Mouse (Mus musculus) heart, embryonic 10.5 days (tissue): Measurements from ENCODE around the gene Cyb561a3. TPM values are rescaled to one million over a fixed set of nuclear protein-coding genes. Genes with fewer than 3 reads are reported as not detected.
"Not testable (repeated sequence)": the region's sequence is repeated elsewhere in the genome, so short reads cannot be mapped to it uniquely, and the experiment has no call there.

ENCODE experiments used
- DNase-seq: peaks from one replicate; pipeline ENCODE4 v3.0.0-alpha.2; 2017; ENCODE audit warnings: low spot score
- H3K27ac ChIP-seq: fragments of 300-500 bp; sonication (generic); 2 replicates; pipeline ENCODE4 v1.5.1; 2016; ENCODE audit warnings: mild to moderate bottlenecking
- H3K27me3 ChIP-seq: fragments of 300-500 bp; sonication (generic); 2 replicates; pipeline ENCODE4 v1.6.1; 2016; ENCODE audit warnings: mild to moderate bottlenecking; ENCODE audit not compliant: poor library complexity, insufficient read depth, severe bottlenecking
- H3K36me3 ChIP-seq: fragments of 300-500 bp; sonication (generic); 2 replicates; pipeline ENCODE4 v1.6.1; 2016; ENCODE audit warnings: mild to moderate bottlenecking, moderate library complexity
- H3K4me1 ChIP-seq: fragments of 300-500 bp; sonication (generic); 2 replicates; pipeline ENCODE4 v1.6.1; 2016; ENCODE audit warnings: mild to moderate bottlenecking
- H3K4me3 ChIP-seq: fragments of 300-500 bp; sonication (generic); 2 replicates; pipeline ENCODE4 v1.5.1; 2016; ENCODE audit warnings: mild to moderate bottlenecking, moderate library complexity
- H3K9me3 ChIP-seq: fragments of 300-500 bp; sonication (generic); 2 replicates; pipeline ENCODE4 v1.6.1; 2016; ENCODE audit warnings: mild to moderate bottlenecking, moderate library complexity
- WGBS: fragments of 180-500 bp; shearing (Covaris S2); methylation state at CpG from one replicate; pipeline ENCODE4 v1.1.7; 2016; 5-methylcytosine and 5-hydroxymethylcytosine counted together
- polyA plus RNA-seq: library from polyadenylated mRNA; unstranded; fragments of >200 nt; fragmentation: Nextera tagmentation; extraction: Ambion mirVana; gene quantifications from 2 replicates; pipeline ENCODE4 v1.2.1, GENCODE M21; 2016

The Cyb561a3 gene
- polyA plus RNA-seq = 13.0 and 13.7 TPM in 2 replicates

DNA sequence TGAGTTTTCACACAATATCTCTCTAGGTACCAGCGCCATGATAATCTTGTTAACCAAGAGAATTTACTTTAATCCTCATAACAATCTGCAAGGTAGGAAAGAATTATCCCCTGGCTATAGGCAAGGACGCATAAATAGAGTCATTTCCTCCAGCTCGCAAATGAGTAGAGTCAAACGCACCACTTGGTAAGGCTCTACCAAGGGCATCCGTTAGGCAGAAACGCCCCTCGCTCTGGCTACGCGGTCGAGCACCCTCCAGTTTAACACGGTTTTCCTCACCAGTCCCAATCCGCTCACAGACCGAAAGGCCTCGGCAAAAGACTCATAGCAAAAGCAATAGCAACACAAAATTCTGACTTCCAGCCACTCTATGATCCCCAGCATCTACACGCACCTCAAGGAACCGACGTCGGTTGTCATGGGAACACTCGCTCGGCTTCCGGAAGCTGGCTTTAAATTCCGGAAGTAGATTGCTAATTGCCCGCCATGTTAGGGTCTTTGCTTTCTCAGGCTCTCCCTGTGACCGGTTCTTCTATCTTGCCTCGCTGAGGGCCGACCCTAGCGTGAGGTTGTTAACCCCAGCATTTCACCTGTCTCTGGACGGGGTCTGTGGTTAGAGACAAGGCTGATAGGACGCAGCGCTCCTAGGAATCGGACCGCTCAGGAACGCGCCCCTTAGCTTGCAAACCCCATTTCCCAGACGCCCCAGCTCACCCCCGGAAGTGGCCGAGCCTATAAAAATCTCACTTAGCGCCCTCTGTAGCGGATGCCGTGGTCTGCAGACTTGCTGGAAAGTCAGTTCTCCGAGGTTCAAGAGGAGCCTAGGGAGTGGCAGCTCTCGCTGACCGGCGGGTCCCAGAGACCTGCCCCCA is at the start of gene Cyb561a3, which contains the start of gene Tmem138:
Gene Cyb561a3 (plus strand): TSS at position 483 of the 872 bp plus-strand sequence.
Gene Tmem138 (minus strand): TSS at position 673 of the 872 bp plus-strand sequence.
- H3K27ac ChIP-seq = peak within 1 kb of the TSS; percentile 95
- peak within 1 kb of the TSS; percentile 74 for H3K4me3 ChIP-seq
- peak; percentile 97 for DNase-seq
- peaks cover 19% of the 10 kb centered on the region for H3K4me1 ChIP-seq
- under 1% methylated on average over 44 of the region's 44 CpGs for whole genome bisulfite sequencing
- no peaks in the 10 kb centered on the region for H3K9me3 ChIP-seq
- peaks cover 32% of the 10 kb centered on the region for H3K36me3 ChIP-seq
- no peaks in the 10 kb centered on the region for H3K27me3 ChIP-seq

DNA sequence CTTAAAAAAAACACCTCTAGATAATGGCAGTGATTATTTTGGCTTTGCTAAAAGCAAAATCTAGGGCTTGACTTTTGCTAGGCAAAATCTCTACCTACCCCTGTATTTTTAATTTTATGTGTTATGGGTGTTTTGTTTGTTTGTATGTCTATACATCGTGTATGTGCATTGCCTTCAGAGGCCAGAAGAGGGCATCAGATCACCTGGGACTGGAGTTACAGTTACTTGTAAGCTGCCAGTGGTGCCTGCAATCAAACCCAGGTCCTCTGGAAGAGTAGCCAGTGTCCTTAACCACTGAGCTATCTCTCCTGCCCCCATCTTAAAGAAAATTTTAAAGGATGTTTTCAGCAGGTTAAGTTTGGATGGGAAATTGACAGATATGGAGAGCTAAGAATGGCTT is 46.9 kb upstream of the Cyb561a3 start:
- WGBS = 93% methylated on average over 1 of the region's 1 CpGs
- peaks cover 11% of the 10 kb centered on the region for H3K4me1 ChIP-seq
- H3K9me3 ChIP-seq = no peaks in the 10 kb centered on the region
- peaks cover 66% of the 10 kb centered on the region for H3K36me3 ChIP-seq
- H3K27ac ChIP-seq = no peak overlapping the region
- DNase-seq = no peak
- no peaks in the 10 kb centered on the region for H3K27me3 ChIP-seq
- no peak overlapping the region for H3K4me3 ChIP-seq

DNA sequence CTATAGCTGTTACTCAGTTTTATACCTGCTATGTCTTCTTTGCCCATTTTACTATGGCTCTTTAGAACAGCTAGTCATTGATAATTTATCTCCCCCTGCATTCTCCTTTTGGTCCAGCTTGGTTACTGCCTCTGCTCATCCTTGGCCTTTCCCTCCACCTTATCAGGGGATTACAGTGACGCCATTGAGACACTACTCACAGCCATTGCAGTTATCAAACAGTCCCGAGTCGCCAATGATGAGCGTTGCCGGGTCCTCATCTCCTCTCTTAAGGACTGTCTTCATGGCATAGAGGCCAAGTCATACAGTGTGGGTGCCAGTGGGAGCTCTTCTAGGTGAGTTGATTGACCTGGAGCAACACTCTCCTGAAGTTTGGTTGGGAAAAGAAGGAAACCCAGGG is 37.5 kb upstream of the Cyb561a3 start:
- WGBS = 78% methylated on average over 5 of the region's 5 CpGs
- no peak for DNase-seq
- no peaks in the 10 kb centered on the region for H3K9me3 ChIP-seq
- no peak overlapping the region for H3K27ac ChIP-seq
- no peak overlapping the region for H3K4me3 ChIP-seq
- no peaks in the 10 kb centered on the region for H3K4me1 ChIP-seq
- H3K36me3 ChIP-seq = peaks cover 95% of the 10 kb centered on the region
- no peaks in the 10 kb centered on the region for H3K27me3 ChIP-seq

DNA sequence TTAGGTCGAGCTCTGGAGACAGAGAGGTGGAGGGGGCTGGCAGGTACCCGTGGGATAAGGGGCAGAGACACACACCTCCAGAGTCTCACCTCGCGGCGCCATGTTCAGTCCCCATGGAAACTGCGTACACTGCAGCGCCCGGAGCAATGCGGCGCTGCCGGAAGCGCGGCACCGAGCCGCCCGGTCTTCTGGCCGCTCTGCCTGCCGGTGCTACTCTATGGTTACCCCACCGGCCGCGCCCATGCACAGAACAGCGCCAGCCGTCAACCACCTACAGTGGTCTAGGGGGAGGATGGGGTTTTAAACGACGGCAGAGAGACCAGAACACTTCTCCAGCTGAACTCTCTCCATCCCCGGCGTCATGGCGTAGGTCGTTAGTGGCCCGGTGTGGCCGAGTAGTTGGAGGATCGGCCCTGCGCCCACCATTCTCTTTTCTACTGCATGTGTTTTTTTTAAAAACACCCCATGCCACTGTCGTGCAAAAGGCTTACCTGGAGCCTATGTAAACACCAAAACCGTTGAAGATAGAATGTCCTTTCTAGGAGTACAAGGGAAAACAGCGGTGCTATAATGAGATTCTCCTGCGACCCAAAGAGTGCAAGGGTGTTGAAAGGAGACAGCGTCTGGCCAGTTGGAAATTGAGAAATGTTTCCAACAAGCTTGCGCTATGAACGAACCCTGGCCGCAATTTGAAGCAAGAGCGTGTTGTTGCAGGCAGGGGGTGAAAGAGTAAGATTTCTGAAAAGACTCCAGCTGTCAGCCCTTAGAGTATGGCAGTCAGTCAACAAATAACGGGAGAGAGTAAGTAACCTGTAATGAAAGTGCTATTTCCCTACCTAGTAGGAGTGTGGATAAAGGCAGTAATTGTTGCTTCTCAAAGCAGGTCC is 21.1 kb upstream of the Cyb561a3 start, which contains the start of gene Tmem216:
Gene Tmem216 (minus strand): TSS at position 615 of the 887 bp plus-strand sequence.
- H3K27ac ChIP-seq = peak within 1 kb of the TSS; percentile 92
- H3K4me3 ChIP-seq = peak within 1 kb of the TSS; percentile 78
- 2% methylated on average over 43 of the region's 43 CpGs for WGBS
- H3K4me1 ChIP-seq = peaks cover 17% of the 10 kb centered on the region; the same call in 1 of the 2 replicates
- H3K36me3 ChIP-seq = peaks cover 15% of the 10 kb centered on the region
- no peaks in the 10 kb centered on the region for H3K9me3 ChIP-seq
- peak; percentile 93 for DNase-seq
- H3K27me3 ChIP-seq = no peaks in the 10 kb centered on the region

DNA sequence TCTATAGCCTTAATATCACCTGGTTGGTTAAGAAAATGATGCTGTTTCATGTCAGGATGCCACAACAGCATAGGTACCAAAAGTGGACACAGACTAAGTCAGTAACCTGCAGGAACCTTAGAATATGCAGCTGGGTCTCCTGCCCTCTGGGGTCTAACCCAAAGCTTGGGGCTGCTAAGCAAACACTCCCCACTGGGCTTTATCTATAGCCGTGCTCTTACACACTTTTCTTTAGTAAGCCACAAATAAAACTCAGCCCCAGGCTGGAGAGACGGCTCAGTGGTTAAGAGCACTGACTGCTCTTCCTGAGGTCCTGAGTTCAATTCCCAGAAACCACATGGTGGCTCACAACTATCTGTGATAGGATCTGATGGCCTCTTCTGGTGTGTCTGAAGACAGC is 20.0 kb upstream of the Cyb561a3 start:
- Histone ChIP-seq H3K4me1 (peaks cover 25% of the 10 kb centered on the region), H3K4me3 (no peak overlapping the region), H3K27ac (no peak overlapping the region), H3K9me3 (no peaks in the 10 kb centered on the region), H3K27me3 (no peaks in the 10 kb centered on the region), H3K36me3 (peaks cover 5% of the 10 kb centered on the region; the same call in 1 of the 2 replicates)
- 73% methylated on average over 2 of the region's 2 CpGs for WGBS
- DNase-seq = no peak

DNA sequence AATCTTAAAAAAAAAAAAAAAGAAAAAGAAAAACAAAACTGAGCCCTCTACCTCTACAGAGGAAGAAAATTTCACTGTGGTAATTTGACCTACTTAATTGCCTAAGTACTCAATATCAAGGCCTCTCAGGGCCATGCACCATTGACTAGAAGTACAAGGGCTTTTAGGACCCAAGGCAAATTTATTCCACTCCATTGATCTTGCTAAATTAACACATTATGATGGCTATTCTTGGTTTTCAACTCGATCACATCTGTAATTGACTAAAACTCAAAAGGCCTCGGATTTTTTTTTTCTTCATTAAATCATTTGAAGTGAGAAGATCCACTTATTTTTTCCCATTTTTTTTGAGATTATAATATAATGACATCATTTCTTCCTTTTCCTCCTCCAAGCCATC is 19.5 kb upstream of the Cyb561a3 start:
- Histone ChIP-seq H3K27ac (no peak overlapping the region), H3K9me3 (no peaks in the 10 kb centered on the region), H3K4me1 (peaks cover 27% of the 10 kb centered on the region), H3K27me3 (no peaks in the 10 kb centered on the region), H3K4me3 (no peak overlapping the region), H3K36me3 (0 out of 2 replicates have a peak, but pooled peaks cover 2% of the 10 kb centered on the region)
- DNase-seq = no peak
- 72% methylated on average over 2 of the region's 2 CpGs for WGBS

DNA sequence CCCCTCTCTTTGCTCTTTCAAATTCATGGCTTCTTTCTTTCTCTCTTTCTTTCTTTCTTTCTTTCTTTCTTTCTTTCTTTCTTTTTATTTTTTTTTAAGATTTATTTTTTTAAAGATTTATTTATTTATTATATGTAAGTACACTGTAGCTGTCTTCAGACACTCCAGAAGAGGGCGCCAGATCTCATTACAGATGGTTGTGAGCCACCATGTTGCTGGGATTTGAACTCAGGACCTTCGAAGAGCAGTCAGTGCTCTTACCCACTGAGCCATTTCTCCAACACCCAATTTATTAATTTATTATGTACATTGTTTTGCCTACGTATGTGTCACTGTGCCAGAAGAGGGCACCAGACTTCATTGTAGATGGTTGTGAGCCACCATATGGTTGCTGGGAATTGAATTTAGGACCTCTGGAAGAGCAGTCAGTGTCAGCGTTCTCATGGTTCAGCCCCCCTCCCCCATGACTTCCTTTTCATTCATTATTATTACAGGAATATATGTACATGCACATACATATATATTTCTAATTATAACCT is 19.1 kb upstream of the Cyb561a3 start:
- H3K27ac ChIP-seq, H3K9me3 ChIP-seq, H3K36me3 ChIP-seq, DNase-seq, H3K27me3 ChIP-seq, H3K4me3 ChIP-seq: not testable (repeated sequence)
- 74% methylated on average over 4 of the region's 4 CpGs for WGBS
- peaks cover 27% of the 10 kb centered on the region for H3K4me1 ChIP-seq

DNA sequence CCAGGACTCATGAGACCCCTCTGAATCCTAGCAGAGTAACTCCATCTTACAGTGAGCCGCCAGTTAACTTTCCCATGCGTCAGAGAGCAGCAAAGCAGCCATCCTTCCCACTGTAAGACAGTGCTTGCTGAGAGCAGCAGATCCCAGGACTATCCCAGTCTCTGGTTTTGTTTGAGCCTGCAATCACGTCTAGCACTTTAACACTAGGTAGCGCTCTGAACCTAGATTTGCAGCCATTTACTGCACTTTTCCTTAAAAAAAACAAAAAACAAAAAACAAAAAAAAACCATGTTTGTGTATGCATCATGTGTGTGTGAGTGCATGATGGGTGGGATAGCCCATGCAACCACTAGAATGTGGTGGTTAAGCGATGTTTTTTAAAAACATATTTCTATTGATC is 16.9 kb upstream of the Cyb561a3 start:
- DNase-seq = no peak
- H3K4me1 ChIP-seq = peaks cover 20% of the 10 kb centered on the region
- H3K9me3 ChIP-seq = no peaks in the 10 kb centered on the region
- no peaks in the 10 kb centered on the region for H3K36me3 ChIP-seq
- WGBS = 33% methylated on average over 5 of the region's 5 CpGs
- H3K27ac ChIP-seq = no peak overlapping the region
- H3K4me3 ChIP-seq = no peak overlapping the region
- H3K27me3 ChIP-seq = no peaks in the 10 kb centered on the region

DNA sequence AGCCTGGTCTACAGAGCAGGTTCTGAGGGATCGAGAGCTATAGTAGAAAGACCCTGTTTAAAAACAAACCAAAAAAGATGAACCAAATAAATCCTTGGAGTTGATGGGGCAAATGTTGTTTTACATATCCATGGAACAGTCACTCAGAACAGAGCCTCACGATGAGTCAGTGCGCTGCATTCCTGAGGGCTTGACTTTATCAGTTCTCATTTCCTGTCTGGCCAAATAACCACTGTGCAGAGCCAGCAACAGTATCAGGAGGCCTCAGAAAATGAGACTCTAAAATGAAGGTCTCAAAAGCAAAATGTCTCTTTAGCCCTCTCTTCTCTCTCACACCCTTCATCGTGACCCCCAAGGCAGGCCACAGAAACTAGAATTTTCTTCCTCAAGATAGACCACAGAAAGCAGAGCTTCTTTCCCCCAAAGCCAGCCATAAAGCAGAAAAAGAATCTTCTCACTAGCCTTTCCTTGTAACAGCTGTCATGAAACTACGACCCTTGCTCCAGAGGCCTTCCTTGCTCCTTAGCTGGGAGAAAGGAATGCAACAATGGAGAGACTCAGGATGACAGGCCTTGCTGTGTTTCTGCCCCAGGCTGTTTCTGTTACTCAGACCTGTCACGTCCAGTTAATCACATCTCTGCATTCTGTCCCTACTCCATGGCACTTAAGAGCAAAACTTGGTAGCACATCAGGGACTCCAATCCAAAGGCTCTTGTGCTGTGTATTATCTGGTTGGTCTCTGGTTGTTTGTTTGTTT is 15.2 kb upstream of the Cyb561a3 start:
- no peaks in the 10 kb centered on the region for H3K9me3 ChIP-seq
- H3K27me3 ChIP-seq = no peaks in the 10 kb centered on the region
- peak overlapping the region; percentile 90 for H3K27ac ChIP-seq
- no peak for DNase-seq
- WGBS = 35% methylated on average over 6 of the region's 6 CpGs
- H3K36me3 ChIP-seq = no peaks in the 10 kb centered on the region
- peaks cover 10% of the 10 kb centered on the region for H3K4me1 ChIP-seq
- H3K4me3 ChIP-seq = no peak overlapping the region

DNA sequence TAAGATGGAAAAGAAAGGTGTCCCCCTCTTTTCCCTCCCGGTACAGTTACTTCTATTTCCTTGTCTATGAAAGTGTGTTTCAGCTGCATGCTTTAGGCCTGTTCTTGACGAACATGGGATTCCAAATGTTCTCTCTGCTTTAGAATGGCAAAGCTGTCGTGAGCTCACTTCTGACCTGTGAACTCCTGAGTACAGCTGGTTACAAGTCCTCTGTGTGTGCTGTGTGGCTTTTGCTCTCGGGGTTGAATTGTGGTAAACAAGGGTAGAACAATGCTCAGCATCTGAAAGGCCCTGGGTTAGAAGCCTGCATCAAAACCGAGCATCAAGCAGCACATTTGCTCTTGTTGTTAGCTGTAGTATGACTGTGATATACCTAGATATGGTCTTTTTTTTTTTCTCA is 14.6 kb upstream of the Cyb561a3 start:
- H3K9me3 ChIP-seq = no peaks in the 10 kb centered on the region
- peak overlapping the region; percentile 90 for H3K27ac ChIP-seq
- H3K4me3 ChIP-seq = no peak overlapping the region
- 48% methylated on average over 5 of the region's 5 CpGs for WGBS
- DNase-seq = no peak
- H3K27me3 ChIP-seq = no peaks in the 10 kb centered on the region
- peaks cover 10% of the 10 kb centered on the region for H3K4me1 ChIP-seq
- 0 out of 2 replicates have a peak, but pooled peaks cover under 1% of the 10 kb centered on the region for H3K36me3 ChIP-seq

DNA sequence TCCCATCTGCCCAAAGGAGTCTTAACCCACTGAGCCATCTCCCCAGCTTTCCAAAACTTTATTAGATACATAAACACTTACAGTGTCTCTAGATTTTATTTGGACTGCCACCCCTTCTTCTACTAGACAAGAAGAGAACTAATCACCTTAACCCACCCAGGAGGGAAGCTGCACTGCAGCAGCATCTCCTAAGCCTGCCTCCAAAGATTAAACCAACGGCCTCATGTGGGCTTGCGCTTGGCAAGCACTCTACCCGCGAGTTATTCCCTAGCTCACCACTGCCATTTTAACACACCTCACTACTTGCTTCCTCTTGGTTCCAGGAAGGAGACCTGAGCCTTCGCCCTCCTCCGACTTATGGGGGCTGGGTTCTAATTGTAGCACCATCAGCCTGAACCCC is 12.7 kb upstream of the Cyb561a3 start:
- H3K27ac ChIP-seq = no peak overlapping the region
- no peaks in the 10 kb centered on the region for H3K9me3 ChIP-seq
- H3K4me1 ChIP-seq = peaks cover 10% of the 10 kb centered on the region
- H3K36me3 ChIP-seq = peaks cover 10% of the 10 kb centered on the region; the same call in 1 of the 2 replicates
- H3K4me3 ChIP-seq = no peak overlapping the region
- WGBS = 73% methylated on average over 6 of the region's 6 CpGs
- no peak for DNase-seq
- H3K27me3 ChIP-seq = no peaks in the 10 kb centered on the region

DNA sequence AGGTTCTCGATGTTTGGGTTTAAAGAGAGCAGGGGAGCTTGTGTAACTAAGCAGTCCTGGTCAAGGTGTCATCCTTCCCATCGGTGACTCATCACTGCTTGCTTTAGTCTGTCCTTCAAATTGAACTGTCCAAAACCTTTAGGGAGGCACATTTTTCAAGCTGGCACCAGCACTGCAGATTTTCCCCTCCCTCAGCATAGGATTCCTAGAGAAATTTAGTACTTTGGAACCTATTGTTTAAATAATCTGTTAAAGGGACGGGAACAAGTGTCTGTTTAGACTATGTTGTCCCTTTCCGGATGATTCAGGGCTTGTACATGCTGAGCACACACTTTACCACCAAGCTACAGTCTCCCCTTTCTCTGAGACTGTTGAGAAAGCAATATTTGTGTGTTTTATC is 11.8 kb upstream of the Cyb561a3 start:
- DNase-seq = no peak
- H3K9me3 ChIP-seq = no peaks in the 10 kb centered on the region
- 69% methylated on average over 4 of the region's 4 CpGs for WGBS

More for the DNA sequence above, 11.8 kb upstream of the Cyb561a3 start:
- Histone ChIP-seq H3K4me1 (peaks cover 10% of the 10 kb centered on the region), H3K27ac (no peak overlapping the region), H3K36me3 (peaks cover 18% of the 10 kb centered on the region), H3K27me3 (no peaks in the 10 kb centered on the region), H3K4me3 (no peak overlapping the region)
